Mouse (Mus musculus): ENCODE results near the gene Aldh3b2.

DNA sequence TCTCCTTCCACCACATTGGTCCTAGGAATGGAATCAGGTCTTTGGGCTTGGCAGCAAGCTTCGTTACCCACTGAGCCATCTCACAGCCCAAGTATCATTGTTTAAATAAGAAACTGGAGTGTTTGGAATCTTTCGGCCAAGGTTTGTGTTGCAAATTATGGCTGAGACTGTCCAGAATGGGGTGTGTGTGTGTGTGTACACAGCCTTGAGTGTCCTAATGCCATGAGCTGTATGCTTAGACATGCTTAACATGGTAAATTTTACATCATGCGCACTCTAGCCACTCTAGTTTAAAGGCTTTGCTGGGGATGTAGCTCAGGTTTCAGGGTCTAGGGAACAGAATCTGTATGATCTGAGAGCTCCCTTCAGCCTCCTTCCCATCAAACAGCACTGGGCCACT, 23.4 kb downstream of the Aldh3b2 start:
- TF ChIP-seq POLR2A (IDR thresholded peaks at IDR 0.05; ENCODE audit: extremely low read depth, insufficient read depth, low read length): no peak
- TF ChIP-seq CTCF (IDR thresholded peaks at IDR 0.05; ENCODE audit: low read depth, low read length): no peak
